Mouse (Mus musculus) bone marrow, adult 2 months (tissue): ENCODE measurements at regions not wholly inside any gene's neighbourhood (a gene's known extent, or its start where the extent isn't known, plus 50 kb on each side); places are given as distances from the start of the nearest gene placed in this dataset.

Source experiments
- CTCF ChIP-seq: fragments of 200-500 bp; IDR thresholded peaks from 2 replicates; pipeline ENCODE4 v1.5.1; 2011; ENCODE audit warnings: low read length, control low read depth; ENCODE audit not compliant: control insufficient read depth, insufficient read depth
- POLR2A ChIP-seq: fragments of 200-500 bp; IDR thresholded peaks from 2 replicates; pipeline ENCODE4 v1.6.1; 2011; ENCODE audit warnings: low read depth, mild to moderate bottlenecking, control low read depth, low read length, borderline replicate concordance; ENCODE audit not compliant: control insufficient read depth

DNA sequence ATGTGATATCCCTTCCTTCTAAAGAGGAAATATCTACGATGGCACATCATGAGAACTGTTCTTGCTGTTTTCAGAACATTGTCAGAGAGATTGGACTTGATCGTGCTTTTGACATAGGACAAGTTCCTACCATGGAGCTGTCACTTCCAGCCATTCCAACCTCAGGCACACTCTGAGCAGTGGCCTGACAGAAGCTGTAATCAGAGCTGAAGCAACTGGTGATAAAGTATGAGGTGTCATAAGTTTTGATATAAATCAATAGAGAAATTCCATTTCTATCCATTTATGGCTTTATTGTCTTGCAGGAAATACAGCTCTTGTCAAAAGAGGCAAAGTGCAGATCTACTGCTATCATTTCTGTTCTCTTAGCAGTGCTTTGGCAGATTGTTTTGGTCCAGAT, 603.7 kb upstream of the Adam24 start:
- TF ChIP-seq CTCF (no peak), POLR2A (no peak)
